Mouse (Mus musculus): ENCODE measurements at regions not wholly inside any gene's neighbourhood (a gene's known extent, or its start where the extent isn't known, plus 50 kb on each side); places are given as distances from the start of the nearest gene placed in this dataset.

DNA sequence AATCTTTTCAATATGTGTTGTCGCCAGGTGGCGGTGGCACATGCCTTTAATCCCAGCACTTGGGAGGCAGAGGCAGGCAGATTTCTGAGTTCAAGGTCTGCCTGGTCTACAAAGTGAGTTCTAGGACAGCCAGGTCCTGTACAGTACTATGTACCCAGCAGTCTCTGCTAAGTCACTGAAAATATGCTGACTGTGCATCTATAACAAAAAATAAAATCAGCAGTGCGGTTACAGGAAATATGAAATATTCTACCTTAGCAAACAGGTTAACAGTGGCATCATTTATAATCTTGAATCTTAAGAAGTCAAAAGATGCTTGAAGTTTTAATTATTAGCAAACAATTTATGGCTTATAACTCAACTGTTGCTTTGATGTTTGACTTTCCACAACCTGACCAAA, 265.5 kb downstream of the Epha7 start:
- no peaks in the 10 kb centered on the region for H3K4me1 ChIP-seq (ENCODE audit: control insufficient read depth, insufficient read depth, low read length)
- 93% methylated on average over 3 of the region's 3 CpGs for WGBS
- DNase-seq (ENCODE audit: extremely low read depth, low read depth, low spot score) = no peak
- H3K27ac ChIP-seq (replicated peaks; ENCODE audit: insufficient read depth, low read depth, low read length) = no peak overlapping the region
- no peak overlapping the region for H3K4me3 ChIP-seq (ENCODE audit: insufficient read depth, low read depth, low read length)
- no peak overlapping the region for H3K9ac ChIP-seq (ENCODE audit: low read depth, low read length)
- H3K36me3 ChIP-seq (ENCODE audit: control insufficient read depth, insufficient read depth, low read length) = no peaks in the 10 kb centered on the region
- no peaks in the 10 kb centered on the region for H3K27me3 ChIP-seq (ENCODE audit: control insufficient read depth, insufficient read depth, low read length)
- no peaks in the 10 kb centered on the region for H3K79me2 ChIP-seq (ENCODE audit: control insufficient read depth, insufficient read depth, low read length)
- TF ChIP-seq CTCF (IDR thresholded peaks at IDR 0.05; ENCODE audit: low read depth, low read length) = no peak
- no peak for TF ChIP-seq POLR2A (IDR thresholded peaks at IDR 0.05; ENCODE audit: extremely low read depth, insufficient read depth, low read length)

- no peak for TF ChIP-seq CTCF (IDR thresholded peaks at IDR 0.05; ENCODE audit: low read depth, low read length)
- no peak for TF ChIP-seq POLR2A (IDR thresholded peaks at IDR 0.05; ENCODE audit: extremely low read depth, insufficient read depth, low read length)
- no peak for DNase-seq (ENCODE audit: extremely low read depth, low read depth, low spot score)
- Histone ChIP-seq H3K4me1 (ENCODE audit: control insufficient read depth, insufficient read depth, low read length) (no peaks in the 10 kb centered on the region), H3K27me3 (ENCODE audit: control insufficient read depth, insufficient read depth, low read length) (no peaks in the 10 kb centered on the region), H3K27ac (replicated peaks; ENCODE audit: insufficient read depth, low read depth, low read length) (no peak overlapping the region), H3K36me3 (ENCODE audit: control insufficient read depth, insufficient read depth, low read length) (no peaks in the 10 kb centered on the region), H3K79me2 (ENCODE audit: control insufficient read depth, insufficient read depth, low read length) (no peaks in the 10 kb centered on the region), H3K9ac (ENCODE audit: low read depth, low read length) (no peak overlapping the region), H3K4me3 (ENCODE audit: insufficient read depth, low read depth, low read length) (no peak overlapping the region)
- 71% methylated on average over 5 of the region's 5 CpGs for WGBS
These were observed 270.8 kb downstream of the Epha7 start for GRCm38 (mm10) chr4:29083545-29084290.

- no peak for DNase-seq (ENCODE audit: extremely low read depth, low read depth, low spot score)
These were observed 278.0 kb downstream of the Epha7 start for GRCm38 (mm10) chr4:29090949-29091348.

GRCm38 (mm10) chr4:29091495-29092211, 278.7 kb downstream of the Epha7 start:
- no peak for DNase-seq (ENCODE audit: extremely low read depth, low read depth, low spot score)
- H3K4me3 ChIP-seq (ENCODE audit: insufficient read depth, low read depth, low read length) = no peak overlapping the region
- H3K79me2 ChIP-seq (ENCODE audit: control insufficient read depth, insufficient read depth, low read length) = no peaks in the 10 kb centered on the region
- H3K27me3 ChIP-seq (ENCODE audit: control insufficient read depth, insufficient read depth, low read length) = no peaks in the 10 kb centered on the region
- 64% methylated on average over 5 of the region's 5 CpGs for WGBS
- no peaks in the 10 kb centered on the region for H3K36me3 ChIP-seq (ENCODE audit: control insufficient read depth, insufficient read depth, low read length)
- no peak overlapping the region for H3K9ac ChIP-seq (ENCODE audit: low read depth, low read length)
- no peak overlapping the region for H3K27ac ChIP-seq (replicated peaks; ENCODE audit: insufficient read depth, low read depth, low read length)
- TF ChIP-seq CTCF (IDR thresholded peaks at IDR 0.05; ENCODE audit: low read depth, low read length) = no peak
- TF ChIP-seq POLR2A (IDR thresholded peaks at IDR 0.05; ENCODE audit: extremely low read depth, insufficient read depth, low read length) = no peak
- H3K4me1 ChIP-seq (ENCODE audit: control insufficient read depth, insufficient read depth, low read length) = no peaks in the 10 kb centered on the region

More at GRCm38 (mm10) chr4:29090949-29091348, 278.0 kb downstream of the Epha7 start:
- Histone ChIP-seq H3K79me2 (ENCODE audit: control insufficient read depth, insufficient read depth, low read length) (no peaks in the 10 kb centered on the region), H3K9ac (ENCODE audit: low read depth, low read length) (no peak overlapping the region), H3K27me3 (ENCODE audit: control insufficient read depth, insufficient read depth, low read length) (no peaks in the 10 kb centered on the region), H3K27ac (replicated peaks; ENCODE audit: insufficient read depth, low read depth, low read length) (no peak overlapping the region), H3K36me3 (ENCODE audit: control insufficient read depth, insufficient read depth, low read length) (no peaks in the 10 kb centered on the region), H3K4me1 (ENCODE audit: control insufficient read depth, insufficient read depth, low read length) (no peaks in the 10 kb centered on the region), H3K4me3 (ENCODE audit: insufficient read depth, low read depth, low read length) (no peak overlapping the region)
- 46% methylated on average over 4 of the region's 4 CpGs for WGBS
- TF ChIP-seq CTCF (IDR thresholded peaks at IDR 0.05; ENCODE audit: low read depth, low read length) = no peak
- no peak for TF ChIP-seq POLR2A (IDR thresholded peaks at IDR 0.05; ENCODE audit: extremely low read depth, insufficient read depth, low read length)

DNA sequence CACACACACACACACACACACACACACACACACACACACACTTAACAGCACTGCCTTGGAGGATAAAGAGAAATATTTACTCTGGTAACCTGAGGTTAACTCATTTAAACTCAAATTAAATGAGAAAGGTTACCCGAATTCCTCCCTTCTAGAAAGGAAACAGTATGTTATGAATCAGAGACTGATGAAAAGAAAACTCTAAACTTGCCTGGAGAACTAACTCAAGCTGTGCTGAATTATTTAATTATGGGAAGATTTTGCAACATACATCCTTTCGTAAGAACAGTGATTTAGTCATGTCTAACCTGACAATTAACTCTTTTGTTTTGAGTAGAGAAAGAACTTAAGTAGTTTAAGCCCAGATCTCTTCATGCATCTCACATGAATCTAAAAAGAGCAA, 289.4 kb downstream of the Epha7 start:
- H3K27ac ChIP-seq (replicated peaks; ENCODE audit: insufficient read depth, low read depth, low read length) = no peak overlapping the region
- no peaks in the 10 kb centered on the region; the same call in 1 of the 2 replicates for H3K36me3 ChIP-seq (ENCODE audit: control insufficient read depth, insufficient read depth, low read length)
- no peaks in the 10 kb centered on the region for H3K27me3 ChIP-seq (ENCODE audit: control insufficient read depth, insufficient read depth, low read length)
- no peaks in the 10 kb centered on the region for H3K4me1 ChIP-seq (ENCODE audit: control insufficient read depth, insufficient read depth, low read length)
- H3K4me3 ChIP-seq (ENCODE audit: insufficient read depth, low read depth, low read length) = no peak overlapping the region
- no peaks in the 10 kb centered on the region for H3K79me2 ChIP-seq (ENCODE audit: control insufficient read depth, insufficient read depth, low read length)
- no peak for DNase-seq (ENCODE audit: extremely low read depth, low read depth, low spot score)
- 71% methylated on average over 2 of the region's 2 CpGs for WGBS
- no peak overlapping the region for H3K9ac ChIP-seq (ENCODE audit: low read depth, low read length)
- TF ChIP-seq POLR2A (IDR thresholded peaks at IDR 0.05; ENCODE audit: extremely low read depth, insufficient read depth, low read length) = no peak
- TF ChIP-seq CTCF (IDR thresholded peaks at IDR 0.05; ENCODE audit: low read depth, low read length) = no peak

- TF ChIP-seq POLR2A (IDR thresholded peaks at IDR 0.05; ENCODE audit: extremely low read depth, insufficient read depth, low read length) (no peak), CTCF (IDR thresholded peaks at IDR 0.05; ENCODE audit: low read depth, low read length) (no peak)
- Histone ChIP-seq H3K9ac (ENCODE audit: low read depth, low read length) (no peak overlapping the region), H3K4me3 (ENCODE audit: insufficient read depth, low read depth, low read length) (no peak overlapping the region), H3K27ac (replicated peaks; ENCODE audit: insufficient read depth, low read depth, low read length) (no peak overlapping the region), H3K79me2 (ENCODE audit: control insufficient read depth, insufficient read depth, low read length) (no peaks in the 10 kb centered on the region), H3K27me3 (ENCODE audit: control insufficient read depth, insufficient read depth, low read length) (no peaks in the 10 kb centered on the region), H3K4me1 (ENCODE audit: control insufficient read depth, insufficient read depth, low read length) (no peaks in the 10 kb centered on the region), H3K36me3 (ENCODE audit: control insufficient read depth, insufficient read depth, low read length) (no peaks in the 10 kb centered on the region; the same call in 1 of the 2 replicates)
- WGBS = 59% methylated on average over 1 of the region's 1 CpGs
- peak; percentile 11 for DNase-seq (ENCODE audit: extremely low read depth, low read depth, low spot score)
These were observed 290.5 kb downstream of the Epha7 start for GRCm38 (mm10) chr4:29103414-29103813.
